Mouse (Mus musculus) megakaryocyte-erythroid progenitor cell, adult 5-6 weeks (primary cell): Measurements from ENCODE around the gene Nlrp4c. TPM values are rescaled to one million over a fixed set of nuclear protein-coding genes. Genes with fewer than 3 reads are reported as not detected.

Experiments used
- total RNA-seq, 2 experiments: library from RNA; stranded (forward) in 1 of 2; stranded (reverse) in 1 of 2; fragments of 200-1000, 215-1000 nt in 1 of 2; fragments of >200 nt in 1 of 2; fragmentation: Nextera tagmentation in 1 of 2; gene quantifications; 2 replicates each; pipeline ENCODE4 v1.2.3; 2014 to 2017

Nlrp4c gene
- total RNA-seq, 2 experiments from 2014 or later, result not detected

Other genes starting within 250 kb of the Nlrp4c start
- gene Vmn1r63, start 239.7 kb upstream of the Nlrp4c start, total RNA-seq (2014; fragmentation: Nextera tagmentation), result not detected in 2 replicates
- not detected in 2 replicates for gene Vmn1r63, start 239.7 kb upstream of the Nlrp4c start, total RNA-seq (2017)
- not detected in 2 replicates for gene Vmn1r64, start 160.6 kb upstream of the Nlrp4c start, total RNA-seq (2014; fragmentation: Nextera tagmentation)
- not detected in 2 replicates for gene Vmn1r64, start 160.6 kb upstream of the Nlrp4c start, total RNA-seq (2017)
- not detected in 2 replicates for gene Vmn1r65, start 34.2 kb upstream of the Nlrp4c start, total RNA-seq (2014; fragmentation: Nextera tagmentation)
- gene Vmn1r65, start 34.2 kb upstream of the Nlrp4c start, total RNA-seq (2017), result not detected in 2 replicates
- 21.9 and 43.6 TPM in 2 replicates for gene Zfp787, start 110.8 kb downstream of the Nlrp4c start, total RNA-seq (2014; fragmentation: Nextera tagmentation)
- gene Zfp787, start 110.8 kb downstream of the Nlrp4c start, total RNA-seq (2017), result 16.7 and 17.3 TPM in 2 replicates
- 4.1 and 11.9 TPM in 2 replicates for gene Zfp444, start 127.1 kb downstream of the Nlrp4c start, total RNA-seq (2014; fragmentation: Nextera tagmentation)
- gene Zfp444, start 127.1 kb downstream of the Nlrp4c start, total RNA-seq (2017), result 21.9 and 22.6 TPM in 2 replicates
- not detected in 2 replicates for gene Galp, start 151.9 kb downstream of the Nlrp4c start, total RNA-seq (2014; fragmentation: Nextera tagmentation)
- not detected in 2 replicates for gene Galp, start 151.9 kb downstream of the Nlrp4c start, total RNA-seq (2017)
- not detected in 2 replicates for gene Zscan5b, start 177.1 kb downstream of the Nlrp4c start, total RNA-seq (2014; fragmentation: Nextera tagmentation)
- not detected in 2 replicates for gene Zscan5b, start 177.1 kb downstream of the Nlrp4c start, total RNA-seq (2017)
- gene Epp13, start 207.5 kb downstream of the Nlrp4c start, total RNA-seq (2014; fragmentation: Nextera tagmentation), result not detected in 2 replicates
- not detected in 2 replicates for gene Epp13, start 207.5 kb downstream of the Nlrp4c start, total RNA-seq (2017)
- gene Zfp667, start 241.4 kb downstream of the Nlrp4c start, total RNA-seq (2014; fragmentation: Nextera tagmentation), result 2.5 and 3.5 TPM in 2 replicates
- 2.5 and 4.7 TPM in 2 replicates for gene Zfp667, start 241.4 kb downstream of the Nlrp4c start, total RNA-seq (2017)